Mouse (Mus musculus) heart, embryonic 10.5 days (tissue): Measurements from ENCODE around the gene Prox2. TPM values are rescaled to one million over a fixed set of nuclear protein-coding genes. Genes with fewer than 3 reads are reported as not detected.

Source experiments
- DNase-seq: peaks from one replicate; pipeline ENCODE4 v3.0.0-alpha.2; 2017; ENCODE audit warnings: low spot score
- H3K27ac ChIP-seq: fragments of 300-500 bp; sonication (generic); 2 replicates; pipeline ENCODE4 v1.5.1; 2016; ENCODE audit warnings: mild to moderate bottlenecking
- H3K27me3 ChIP-seq: fragments of 300-500 bp; sonication (generic); 2 replicates; pipeline ENCODE4 v1.6.1; 2016; ENCODE audit warnings: mild to moderate bottlenecking; ENCODE audit not compliant: poor library complexity, insufficient read depth, severe bottlenecking
- H3K36me3 ChIP-seq: fragments of 300-500 bp; sonication (generic); 2 replicates; pipeline ENCODE4 v1.6.1; 2016; ENCODE audit warnings: mild to moderate bottlenecking, moderate library complexity
- H3K4me1 ChIP-seq: fragments of 300-500 bp; sonication (generic); 2 replicates; pipeline ENCODE4 v1.6.1; 2016; ENCODE audit warnings: mild to moderate bottlenecking
- H3K4me3 ChIP-seq: fragments of 300-500 bp; sonication (generic); 2 replicates; pipeline ENCODE4 v1.5.1; 2016; ENCODE audit warnings: mild to moderate bottlenecking, moderate library complexity
- H3K9me3 ChIP-seq: fragments of 300-500 bp; sonication (generic); 2 replicates; pipeline ENCODE4 v1.6.1; 2016; ENCODE audit warnings: mild to moderate bottlenecking, moderate library complexity
- WGBS: fragments of 180-500 bp; shearing (Covaris S2); methylation state at CpG from one replicate; pipeline ENCODE4 v1.1.7; 2016; 5-methylcytosine and 5-hydroxymethylcytosine counted together
- polyA plus RNA-seq: library from polyadenylated mRNA; unstranded; fragments of >200 nt; fragmentation: Nextera tagmentation; extraction: Ambion mirVana; gene quantifications from 2 replicates; pipeline ENCODE4 v1.2.1, GENCODE M21; 2016

Gene Prox2
- polyA plus RNA-seq = 1.9 and 2.6 TPM in 2 replicates

- H3K27ac ChIP-seq = peak within 1 kb of the TSS; percentile 98
- no peaks in the 10 kb centered on the region for H3K9me3 ChIP-seq
- no peaks in the 10 kb centered on the region for H3K27me3 ChIP-seq
- WGBS = under 1% methylated on average over 83 of the region's 83 CpGs
- peaks cover 36% of the 10 kb centered on the region for H3K4me1 ChIP-seq
- H3K4me3 ChIP-seq = peak within 1 kb of the TSS; percentile 98
- DNase-seq = peak; percentile 93
- peaks cover 16% of the 10 kb centered on the region for H3K36me3 ChIP-seq
Measured at GRCm38 (mm10) chr12:85110698-85111592, at the start of gene Prox2, which contains the start of gene Dlst. Prox2 (minus strand) TSS chr12:85110759. Dlst (plus strand) TSS chr12:85110833.

GRCm38 (mm10) chr12:85159592-85159991, 49.0 kb upstream of the Prox2 start:
- DNase-seq = no peak
- H3K36me3 ChIP-seq = no peaks in the 10 kb centered on the region
- H3K9me3 ChIP-seq = no peaks in the 10 kb centered on the region
- 0 out of 2 replicates have a peak, but pooled peaks cover 5% of the 10 kb centered on the region for H3K27me3 ChIP-seq
- H3K4me1 ChIP-seq = peaks cover 8% of the 10 kb centered on the region; the same call in 1 of the 2 replicates
- no peak overlapping the region for H3K27ac ChIP-seq
- H3K4me3 ChIP-seq = no peak overlapping the region
- 69% methylated on average over 5 of the region's 5 CpGs for WGBS

GRCm38 (mm10) chr12:85158801-85159200, 48.2 kb upstream of the Prox2 start:
- H3K9me3 ChIP-seq = no peaks in the 10 kb centered on the region
- 79% methylated on average over 8 of the region's 8 CpGs for WGBS

GRCm38 (mm10) chr12:85157797-85158460, 47.4 kb upstream of the Prox2 start:
- Histone ChIP-seq H3K9me3 (no peaks in the 10 kb centered on the region), H3K36me3 (no peaks in the 10 kb centered on the region), H3K27ac (no peak overlapping the region), H3K4me3 (no peak overlapping the region), H3K4me1 (peaks cover 8% of the 10 kb centered on the region; the same call in 1 of the 2 replicates), H3K27me3 (0 out of 2 replicates have a peak, but pooled peaks cover 5% of the 10 kb centered on the region)
- no peak for DNase-seq
- 82% methylated on average over 14 of the region's 14 CpGs for WGBS

More at GRCm38 (mm10) chr12:85158801-85159200, 48.2 kb upstream of the Prox2 start:
- no peak for DNase-seq
- 0 out of 2 replicates have a peak, but pooled peaks cover 5% of the 10 kb centered on the region for H3K27me3 ChIP-seq
- H3K4me1 ChIP-seq = peaks cover 8% of the 10 kb centered on the region; the same call in 1 of the 2 replicates
- no peaks in the 10 kb centered on the region for H3K36me3 ChIP-seq
- no peak overlapping the region for H3K27ac ChIP-seq
- H3K4me3 ChIP-seq = no peak overlapping the region

GRCm38 (mm10) chr12:85156324-85156723, 45.8 kb upstream of the Prox2 start:
- Histone ChIP-seq H3K4me1 (peaks cover 12% of the 10 kb centered on the region), H3K9me3 (no peaks in the 10 kb centered on the region), H3K27ac (no peak overlapping the region), H3K27me3 (peaks cover 9% of the 10 kb centered on the region), H3K36me3 (no peaks in the 10 kb centered on the region), H3K4me3 (no peak overlapping the region)
- WGBS = 33% methylated on average over 6 of the region's 6 CpGs
- no peak for DNase-seq

GRCm38 (mm10) chr12:85153011-85153410, 42.5 kb upstream of the Prox2 start:
- no peaks in the 10 kb centered on the region for H3K9me3 ChIP-seq
- no peak overlapping the region for H3K27ac ChIP-seq
- peaks cover 25% of the 10 kb centered on the region for H3K4me1 ChIP-seq
- no peak overlapping the region for H3K4me3 ChIP-seq
- peaks cover 28% of the 10 kb centered on the region for H3K27me3 ChIP-seq
- DNase-seq = no peak
- WGBS = 85% methylated on average over 3 of the region's 3 CpGs
- H3K36me3 ChIP-seq = no peaks in the 10 kb centered on the region

- WGBS = 16% methylated on average over 28 of the region's 28 CpGs
Measured at GRCm38 (mm10) chr12:85151002-85151774, 40.6 kb upstream of the Prox2 start, which contains the start of gene Rps6kl1. Rps6kl1 (minus strand) TSS chr12:85151264.

GRCm38 (mm10) chr12:85150321-85151001, 39.9 kb upstream of the Prox2 start:
- no peaks in the 10 kb centered on the region for H3K9me3 ChIP-seq
- no peaks in the 10 kb centered on the region for H3K36me3 ChIP-seq
- H3K4me1 ChIP-seq = peaks cover 38% of the 10 kb centered on the region
- no peak for DNase-seq
- peak overlapping the region; percentile 44; the same call in 1 of the 2 replicates for H3K27ac ChIP-seq
- 8% methylated on average over 20 of the region's 20 CpGs for WGBS
- peak overlapping the region; percentile 56 for H3K4me3 ChIP-seq
- H3K27me3 ChIP-seq = peaks cover 35% of the 10 kb centered on the region

More at GRCm38 (mm10) chr12:85151002-85151774, 40.6 kb upstream of the Prox2 start, which contains the start of gene Rps6kl1:
- Histone ChIP-seq H3K9me3 (no peaks in the 10 kb centered on the region), H3K27me3 (peaks cover 35% of the 10 kb centered on the region), H3K4me3 (peak within 1 kb of the TSS; percentile 56), H3K27ac (peak within 1 kb of the TSS; percentile 44; the same call in 1 of the 2 replicates), H3K36me3 (no peaks in the 10 kb centered on the region), H3K4me1 (peaks cover 35% of the 10 kb centered on the region)
- no peak for DNase-seq

- WGBS = 76% methylated on average over 9 of the region's 9 CpGs
- no peaks in the 10 kb centered on the region for H3K36me3 ChIP-seq
- peaks cover 38% of the 10 kb centered on the region for H3K27me3 ChIP-seq
- no peak overlapping the region for H3K27ac ChIP-seq
- no peak for DNase-seq
- H3K4me1 ChIP-seq = peaks cover 45% of the 10 kb centered on the region
- H3K9me3 ChIP-seq = no peaks in the 10 kb centered on the region
- H3K4me3 ChIP-seq = no peak overlapping the region
Measured at GRCm38 (mm10) chr12:85146881-85147280, 36.3 kb upstream of the Prox2 start.

GRCm38 (mm10) chr12:85146355-85146754, 35.8 kb upstream of the Prox2 start:
- Histone ChIP-seq H3K36me3 (no peaks in the 10 kb centered on the region), H3K9me3 (no peaks in the 10 kb centered on the region), H3K4me3 (no peak overlapping the region), H3K27me3 (peaks cover 38% of the 10 kb centered on the region), H3K27ac (no peak overlapping the region), H3K4me1 (peaks cover 41% of the 10 kb centered on the region)
- DNase-seq = no peak
- WGBS = 22% methylated on average over 11 of the region's 11 CpGs

GRCm38 (mm10) chr12:85145630-85146029, 35.1 kb upstream of the Prox2 start:
- peaks cover 34% of the 10 kb centered on the region for H3K4me1 ChIP-seq
- peaks cover 38% of the 10 kb centered on the region for H3K27me3 ChIP-seq
- no peak overlapping the region for H3K4me3 ChIP-seq
- WGBS = 61% methylated on average over 9 of the region's 9 CpGs
- no peaks in the 10 kb centered on the region for H3K36me3 ChIP-seq
- H3K9me3 ChIP-seq = no peaks in the 10 kb centered on the region
- 0 out of 2 replicates have a peak overlapping the region, but pooled peaks have one; percentile 24 for H3K27ac ChIP-seq
- DNase-seq = no peak

GRCm38 (mm10) chr12:85144821-85145220, 34.3 kb upstream of the Prox2 start:
- no peaks in the 10 kb centered on the region for H3K36me3 ChIP-seq
- no peaks in the 10 kb centered on the region for H3K9me3 ChIP-seq
- no peak overlapping the region for H3K27ac ChIP-seq
- H3K27me3 ChIP-seq = peaks cover 38% of the 10 kb centered on the region
- no peak for DNase-seq
- H3K4me1 ChIP-seq = peaks cover 35% of the 10 kb centered on the region
- 82% methylated on average over 4 of the region's 4 CpGs for WGBS
- no peak overlapping the region for H3K4me3 ChIP-seq
